Mouse (Mus musculus): ENCODE results near the gene Slc39a11. TPM values are rescaled to one million over a fixed set of nuclear protein-coding genes. Genes with fewer than 3 reads are reported as not detected.

The Slc39a11 gene
- total RNA-seq, 2 experiments from 2014 or later = 17.7 to 19.1 TPM

- no peak for ATAC-seq (replicated peaks; ENCODE audit: low FRiP score, low TSS enrichment, poor library complexity, severe bottlenecking)
Measured at GRCm38 (mm10) chr11:113245666-113246065, 404.2 kb downstream of the Slc39a11 start.

DNA sequence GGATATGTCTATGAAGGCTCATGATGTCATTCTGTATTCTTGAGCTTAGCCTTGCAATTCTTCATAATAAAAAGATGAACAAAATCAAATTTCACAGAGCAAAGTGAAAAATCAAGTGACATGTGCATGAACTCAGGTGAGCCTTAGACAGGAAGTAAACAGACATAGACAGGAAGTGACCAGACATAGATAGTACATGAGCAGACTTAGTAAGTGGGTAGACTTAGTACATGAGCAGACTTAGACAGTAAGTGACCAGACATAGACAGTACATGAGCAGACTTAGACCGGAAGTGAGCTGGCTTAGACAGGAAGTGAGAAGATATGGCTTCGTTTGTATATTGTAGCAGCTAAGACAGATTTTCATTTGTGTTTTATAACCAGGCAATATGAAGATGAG lies 415.4 kb downstream of the Slc39a11 start:
- ATAC-seq (replicated peaks; ENCODE audit: low FRiP score, low TSS enrichment, poor library complexity, severe bottlenecking) = no peak

DNA sequence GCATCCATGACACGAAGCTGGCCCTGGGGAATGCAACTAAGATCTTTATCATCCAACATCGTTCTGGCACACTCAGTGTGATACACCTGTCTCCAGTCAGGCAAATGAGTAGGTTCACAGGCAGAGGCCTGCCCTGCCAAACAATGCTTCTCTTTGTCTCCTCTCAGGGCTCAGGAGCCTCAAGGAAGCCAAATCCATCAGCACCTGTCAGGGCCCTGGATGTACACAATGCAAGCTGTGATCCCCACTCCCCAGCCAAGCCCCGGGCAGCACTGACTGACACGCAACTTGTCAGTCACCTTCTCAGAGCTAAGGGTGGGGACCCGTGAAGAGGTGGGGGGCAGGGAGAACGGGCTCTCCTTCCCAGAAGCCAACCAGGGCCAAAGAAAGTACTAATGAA lies 417.8 kb downstream of the Slc39a11 start:
- ATAC-seq (replicated peaks; ENCODE audit: low FRiP score, low TSS enrichment, poor library complexity, severe bottlenecking) = no peak

DNA sequence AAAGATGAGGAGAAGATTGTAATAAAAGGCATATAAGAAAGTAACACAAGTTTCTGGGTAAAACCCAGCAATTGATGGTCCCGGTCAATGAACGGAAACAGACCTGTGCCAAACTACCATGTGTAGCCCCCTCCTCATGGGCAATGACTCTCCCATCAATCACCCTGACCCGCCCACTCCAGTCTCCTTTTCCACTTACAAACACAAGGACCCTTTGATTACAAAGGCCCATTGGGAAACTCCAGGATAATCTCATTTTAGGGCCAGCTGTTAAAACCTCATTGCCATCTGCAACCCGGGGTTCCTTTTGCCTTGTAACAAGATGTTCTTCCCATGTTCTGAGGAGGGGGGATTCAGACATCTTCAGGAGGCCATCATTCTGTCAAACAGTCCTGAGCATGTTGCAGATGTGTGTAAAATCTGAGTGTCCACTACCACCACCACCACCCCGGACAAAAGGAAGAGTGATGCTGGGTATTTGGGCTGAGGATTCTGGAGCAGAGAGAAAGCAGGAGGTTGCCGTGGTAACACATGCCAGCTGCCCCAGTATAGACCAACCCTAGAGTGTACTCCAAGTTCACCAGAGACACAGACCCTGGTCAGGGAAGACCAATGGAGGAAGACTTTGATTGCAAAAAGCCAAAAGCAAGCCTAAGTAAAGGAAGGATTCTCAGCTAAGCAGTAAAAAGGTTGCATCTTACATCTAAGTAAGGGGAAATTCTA lies 419.3 kb downstream of the Slc39a11 start:
- no peak for ATAC-seq (replicated peaks; ENCODE audit: low FRiP score, low TSS enrichment, poor library complexity, severe bottlenecking)

DNA sequence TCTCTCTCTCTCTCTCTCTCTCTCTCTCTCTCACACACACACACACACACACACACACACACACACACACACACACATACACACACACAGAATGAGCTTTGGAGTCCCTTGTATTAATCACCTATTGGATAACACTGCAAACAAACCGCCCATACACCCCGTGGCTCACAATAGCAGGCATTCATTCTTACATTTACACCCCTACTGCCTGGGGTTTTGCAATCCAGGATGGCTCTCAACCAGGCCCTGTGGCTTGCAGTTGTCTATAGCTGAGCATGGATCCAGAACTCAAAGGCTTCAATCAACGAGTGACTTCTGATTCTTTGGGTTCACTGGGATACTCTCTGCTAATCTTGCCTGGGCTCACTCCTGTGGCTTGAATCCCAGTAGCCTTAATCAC lies 424.1 kb downstream of the Slc39a11 start:
- ATAC-seq (replicated peaks; ENCODE audit: low FRiP score, low TSS enrichment, poor library complexity, severe bottlenecking) = no peak

- ATAC-seq (replicated peaks; ENCODE audit: low FRiP score, low TSS enrichment, poor library complexity, severe bottlenecking) = no peak
Measured at GRCm38 (mm10) chr11:113223756-113224323, 426.0 kb downstream of the Slc39a11 start.

- ATAC-seq (replicated peaks; ENCODE audit: low FRiP score, low TSS enrichment, poor library complexity, severe bottlenecking) = no peak
Measured at GRCm38 (mm10) chr11:113221267-113222195, 428.3 kb downstream of the Slc39a11 start.

DNA sequence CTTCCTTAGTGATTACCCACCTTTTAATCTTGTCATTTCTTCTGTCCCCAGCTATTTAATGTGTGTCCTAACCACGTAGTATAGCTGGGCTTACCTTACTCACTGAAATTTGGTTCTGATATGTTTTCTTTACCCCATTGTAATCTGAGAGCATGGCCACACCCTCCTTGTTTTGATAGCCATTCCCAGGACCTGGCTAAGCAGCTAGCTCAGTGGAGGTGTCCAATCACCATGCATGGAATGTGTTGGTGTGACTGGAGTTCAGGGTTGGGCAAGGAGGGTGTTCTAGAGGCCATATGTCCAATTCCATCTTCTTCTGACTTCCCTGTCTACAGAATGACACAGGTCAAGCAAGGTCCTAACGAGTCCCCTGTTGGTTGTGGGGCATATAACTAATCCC lies 429.2 kb downstream of the Slc39a11 start:
- no peak for ATAC-seq (replicated peaks; ENCODE audit: low FRiP score, low TSS enrichment, poor library complexity, severe bottlenecking)

GRCm38 (mm10) chr11:113214741-113215140 lies 435.1 kb downstream of the Slc39a11 start:
- no peak for ATAC-seq (replicated peaks; ENCODE audit: low FRiP score, low TSS enrichment, poor library complexity, severe bottlenecking)

DNA sequence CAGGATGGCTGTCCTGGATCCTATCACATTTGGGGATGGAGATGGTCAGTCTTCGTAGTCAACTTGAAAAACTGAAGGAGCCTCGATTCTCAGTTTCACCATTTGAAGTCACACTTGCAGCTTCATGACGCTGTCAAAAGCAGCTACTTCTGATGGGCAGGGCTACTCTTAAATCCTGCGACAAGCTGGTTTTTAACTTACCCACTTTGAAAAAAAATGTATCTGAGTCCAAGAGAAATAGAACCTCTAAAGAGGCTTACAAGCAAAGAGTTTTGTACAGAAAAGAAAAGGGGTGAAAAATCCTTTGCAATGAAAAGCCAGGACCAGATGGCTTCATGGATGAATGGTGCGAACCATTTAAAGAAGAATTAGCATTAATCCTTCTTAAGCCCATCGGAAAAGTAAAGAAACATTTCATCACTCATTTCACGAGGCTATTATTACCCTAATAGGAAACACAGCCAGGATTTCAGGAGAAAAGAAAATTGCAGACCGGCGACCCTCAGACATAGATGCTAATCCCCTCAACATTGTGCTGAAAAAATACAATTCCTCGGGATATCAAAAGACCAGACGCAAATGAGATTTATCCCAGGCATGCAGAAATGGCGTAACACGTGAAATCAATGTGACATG lies 437.4 kb downstream of the Slc39a11 start:
- no peak for ATAC-seq (replicated peaks; ENCODE audit: low FRiP score, low TSS enrichment, poor library complexity, severe bottlenecking)

DNA sequence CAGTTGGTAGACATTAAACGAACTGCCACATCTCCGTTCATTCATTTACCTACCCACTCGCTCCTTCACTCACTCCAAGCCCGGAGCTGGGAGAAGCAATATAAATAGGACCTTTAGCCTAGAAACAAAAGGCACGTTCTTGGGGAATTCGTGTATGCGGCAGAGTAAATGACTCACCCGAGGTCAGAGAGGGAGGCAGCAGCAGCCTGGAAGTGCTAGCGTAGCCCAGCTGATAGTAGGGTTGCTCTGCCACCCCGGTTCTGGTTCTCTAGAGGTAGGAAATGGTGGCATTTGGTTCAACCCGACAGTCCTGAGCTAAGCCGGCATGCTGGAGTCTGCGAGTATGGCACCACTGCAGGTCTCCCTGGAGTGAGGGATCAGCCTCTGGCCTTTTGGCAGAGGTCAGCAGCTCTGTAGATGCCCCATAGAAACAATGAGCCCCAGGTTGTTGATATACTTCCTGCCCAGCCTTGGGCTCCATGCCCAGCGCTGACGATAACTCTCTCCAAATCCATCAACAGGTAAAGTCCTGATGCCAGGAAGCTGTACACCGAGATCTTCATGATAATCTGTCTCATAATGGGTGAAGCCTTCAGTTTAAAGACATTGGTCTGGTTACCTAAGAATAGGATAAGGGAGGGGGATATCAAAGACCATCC lies 440.5 kb downstream of the Slc39a11 start:
- no peak for ATAC-seq (replicated peaks; ENCODE audit: low FRiP score, low TSS enrichment, poor library complexity, severe bottlenecking)

- no peak for ATAC-seq (replicated peaks; ENCODE audit: low FRiP score, low TSS enrichment, poor library complexity, severe bottlenecking)
Measured at GRCm38 (mm10) chr11:113208521-113209072, 441.3 kb downstream of the Slc39a11 start.

DNA sequence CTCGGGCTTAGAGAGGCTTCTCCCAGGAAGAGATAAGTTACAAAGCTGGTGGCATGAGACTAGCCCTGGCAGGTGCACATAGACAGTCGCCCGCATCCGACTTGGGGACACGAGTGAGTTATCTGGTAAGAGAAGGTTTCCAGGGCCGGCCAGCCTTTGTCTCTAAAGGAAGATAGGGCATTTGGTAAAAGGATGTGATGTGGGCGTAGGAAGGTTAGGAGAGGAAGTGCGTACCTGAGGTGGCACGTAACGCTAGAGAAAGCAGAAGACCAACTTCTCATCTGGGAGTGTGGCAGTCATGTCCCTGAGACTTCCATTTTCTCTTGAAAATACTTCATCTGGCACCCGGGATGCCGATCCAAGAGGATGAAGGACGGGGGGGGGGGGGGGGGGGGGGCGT lies 441.9 kb downstream of the Slc39a11 start:
- no peak for ATAC-seq (replicated peaks; ENCODE audit: low FRiP score, low TSS enrichment, poor library complexity, severe bottlenecking)

DNA sequence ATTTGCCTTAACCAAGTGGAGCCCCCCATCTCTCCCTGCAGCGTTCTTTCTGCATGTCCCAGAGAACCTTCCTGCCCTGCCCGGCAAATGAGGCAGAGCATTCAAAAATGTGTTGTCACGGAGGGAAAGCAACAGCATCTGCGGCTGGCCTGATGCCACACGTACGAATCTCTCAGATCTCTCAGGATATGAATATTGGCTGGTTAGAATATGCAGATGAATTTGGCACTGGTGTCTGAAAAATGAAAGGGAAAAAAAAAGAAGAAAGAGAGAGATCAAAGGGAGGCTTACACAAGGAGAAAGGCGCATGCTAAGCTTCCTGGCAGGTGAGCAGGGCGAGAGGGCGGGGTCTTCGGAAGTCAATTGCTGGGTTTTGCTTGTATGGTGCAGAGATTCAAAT lies 443.8 kb downstream of the Slc39a11 start:
- ATAC-seq (replicated peaks; ENCODE audit: low FRiP score, low TSS enrichment, poor library complexity, severe bottlenecking) = no peak

DNA sequence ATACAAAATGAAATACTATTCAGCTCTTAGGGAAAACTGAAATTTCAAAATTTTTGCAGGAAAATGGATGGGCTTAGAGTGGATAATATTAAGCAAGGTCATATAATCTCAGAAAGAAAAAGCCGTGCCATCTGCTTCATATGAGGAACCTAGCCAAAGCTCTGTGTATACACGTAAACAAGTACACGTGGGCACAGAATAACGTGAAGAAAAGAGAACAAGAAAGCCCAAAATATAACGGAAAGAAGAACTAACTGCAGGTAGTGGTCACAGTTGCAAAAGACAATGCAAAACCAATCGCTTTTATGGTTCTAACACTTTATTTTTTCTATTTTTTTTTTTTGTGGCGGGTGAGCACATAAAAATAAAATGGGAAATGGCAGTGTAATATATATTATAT lies 446.9 kb downstream of the Slc39a11 start:
- no peak for ATAC-seq (replicated peaks; ENCODE audit: low FRiP score, low TSS enrichment, poor library complexity, severe bottlenecking)

DNA sequence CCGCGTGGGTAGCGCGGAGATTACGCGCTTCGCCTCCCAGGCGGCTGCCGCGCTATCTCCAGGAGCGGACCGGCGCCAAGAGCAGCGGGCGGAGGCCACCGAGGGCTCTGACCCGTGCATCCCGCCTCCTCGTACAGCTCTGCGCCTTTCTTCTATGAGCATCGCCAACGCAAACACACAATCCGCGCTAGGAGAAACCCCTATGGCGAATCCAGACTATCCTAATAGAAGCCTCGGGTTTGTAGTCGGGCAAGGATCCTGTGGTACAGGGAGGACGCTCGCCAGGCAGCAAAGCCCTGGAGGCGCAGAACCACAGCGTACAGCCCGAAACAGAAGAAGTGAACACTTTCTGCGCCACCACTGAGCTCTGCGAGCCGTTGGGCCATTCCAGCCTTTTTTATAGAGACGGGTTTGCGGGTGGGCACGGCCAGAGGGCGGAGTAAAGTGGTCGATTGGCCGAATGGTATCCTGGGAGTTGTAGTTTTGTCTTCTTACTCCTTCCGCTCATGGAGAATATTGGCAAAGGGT lies 448.3 kb downstream of the Slc39a11 start:
- peak; percentile 75 for ATAC-seq (replicated peaks; ENCODE audit: low FRiP score, low TSS enrichment, poor library complexity, severe bottlenecking)

- no peak for ATAC-seq (replicated peaks; ENCODE audit: low FRiP score, low TSS enrichment, poor library complexity, severe bottlenecking)
Measured at GRCm38 (mm10) chr11:113200901-113201300, 449.0 kb downstream of the Slc39a11 start.

- ATAC-seq (replicated peaks; ENCODE audit: low FRiP score, low TSS enrichment, poor library complexity, severe bottlenecking) = no peak
Measured at GRCm38 (mm10) chr11:113198586-113198985, 451.3 kb downstream of the Slc39a11 start.

GRCm38 (mm10) chr11:113197624-113198023 lies 452.3 kb downstream of the Slc39a11 start:
- no peak for ATAC-seq (replicated peaks; ENCODE audit: low FRiP score, low TSS enrichment, poor library complexity, severe bottlenecking)

Measured in megakaryocyte-erythroid progenitor cell, adult 5-6 weeks (primary cell).